Mouse (Mus musculus) testis, adult 2 months (tissue): ENCODE results near the gene Aprt. TPM values are rescaled to one million over a fixed set of nuclear protein-coding genes. Genes with fewer than 3 reads are reported as not detected.

Experiments used
- H3K27ac ChIP-seq: fragments of 200-500 bp; 2 replicates; pipeline ENCODE4 v1.5.1; 2012; ENCODE audit warnings: low read depth, low read length; ENCODE audit not compliant: control insufficient read depth, insufficient read depth
- H3K27me3 ChIP-seq: fragments of 200-500 bp; 2 replicates; pipeline ENCODE4 v1.6.1; 2012; ENCODE audit warnings: mild to moderate bottlenecking, low read length, moderate library complexity; ENCODE audit not compliant: control insufficient read depth, insufficient read depth
- H3K36me3 ChIP-seq: fragments of 200-500 bp; 2 replicates; pipeline ENCODE4 v1.6.1; 2012; ENCODE audit warnings: mild to moderate bottlenecking, low read length; ENCODE audit not compliant: control insufficient read depth, insufficient read depth
- H3K4me1 ChIP-seq: fragments of 200-500 bp; 2 replicates; pipeline ENCODE4 v1.6.1; 2012; ENCODE audit warnings: low read length; ENCODE audit not compliant: control insufficient read depth, insufficient read depth
- H3K4me3 ChIP-seq: fragments of 200-500 bp; 2 replicates; pipeline ENCODE4 v1.5.1; 2012; ENCODE audit warnings: low read depth, mild to moderate bottlenecking, low read length, moderate library complexity, mixed read lengths; ENCODE audit not compliant: control insufficient read depth
- CTCF ChIP-seq: fragments of 200-500 bp; IDR thresholded peaks from 2 replicates; pipeline ENCODE4 v1.5.1; 2012; ENCODE audit warnings: low read depth, mild to moderate bottlenecking, inconsistent platforms, low read length, moderate library complexity; ENCODE audit not compliant: control insufficient read depth, insufficient read depth, insufficient replicate concordance
- POLR2A ChIP-seq: fragments of 200-500 bp; IDR thresholded peaks from 2 replicates; pipeline ENCODE4 v1.6.1; 2012; ENCODE audit warnings: low read depth, mild to moderate bottlenecking, inconsistent platforms, low read length, moderate library complexity; ENCODE audit not compliant: control insufficient read depth
- polyA plus RNA-seq: library from polyadenylated mRNA; depleted of rRNA; stranded (reverse); fragments of >200 nt; gene quantifications from 2 replicates; pipeline ENCODE4 v1.2.3, GENCODE M21; 2012

Gene Aprt
- polyA plus RNA-seq, 1 experiment = 267 TPM

DNA sequence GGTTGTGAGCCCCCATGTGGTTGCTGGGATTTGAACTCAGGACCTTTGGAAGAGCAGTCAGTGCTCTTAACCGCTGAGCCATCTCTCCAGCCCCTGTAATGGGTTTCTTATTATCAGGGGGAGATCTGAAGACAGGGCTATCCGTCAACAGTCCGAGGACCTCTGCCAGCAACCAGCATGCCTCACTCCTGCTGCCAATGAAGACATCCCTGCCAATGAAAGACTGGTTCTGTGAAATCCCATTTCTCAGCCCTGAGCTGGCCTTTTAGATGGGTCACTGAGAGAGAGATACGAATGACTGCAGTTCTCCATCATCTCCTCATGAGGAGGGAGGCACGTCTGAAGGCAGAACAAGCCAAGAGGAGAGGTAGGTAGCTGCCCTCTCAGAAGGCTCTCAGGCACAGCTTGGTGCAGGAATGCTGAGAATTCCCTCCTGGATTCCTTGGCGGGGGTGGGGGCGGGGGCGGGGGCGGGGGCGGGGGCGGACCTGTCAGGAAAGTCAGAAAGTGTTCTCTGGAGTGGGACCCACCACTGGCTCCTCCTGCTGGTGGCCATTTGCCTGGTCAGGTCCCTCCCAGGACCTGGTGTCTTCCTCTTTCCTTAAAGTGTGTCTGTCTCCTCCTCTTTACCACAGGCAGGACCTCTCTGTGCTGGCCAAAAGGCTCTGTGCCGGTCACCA, 17.9 kb downstream of the Aprt start:
- Histone ChIP-seq H3K4me3 (no peak overlapping the region), H3K4me1 (peaks cover 16% of the 10 kb centered on the region), H3K36me3 (no peaks in the 10 kb centered on the region), H3K27me3 (no peaks in the 10 kb centered on the region), H3K27ac (no peak overlapping the region)
- TF ChIP-seq POLR2A (no peak), CTCF (no peak)

DNA sequence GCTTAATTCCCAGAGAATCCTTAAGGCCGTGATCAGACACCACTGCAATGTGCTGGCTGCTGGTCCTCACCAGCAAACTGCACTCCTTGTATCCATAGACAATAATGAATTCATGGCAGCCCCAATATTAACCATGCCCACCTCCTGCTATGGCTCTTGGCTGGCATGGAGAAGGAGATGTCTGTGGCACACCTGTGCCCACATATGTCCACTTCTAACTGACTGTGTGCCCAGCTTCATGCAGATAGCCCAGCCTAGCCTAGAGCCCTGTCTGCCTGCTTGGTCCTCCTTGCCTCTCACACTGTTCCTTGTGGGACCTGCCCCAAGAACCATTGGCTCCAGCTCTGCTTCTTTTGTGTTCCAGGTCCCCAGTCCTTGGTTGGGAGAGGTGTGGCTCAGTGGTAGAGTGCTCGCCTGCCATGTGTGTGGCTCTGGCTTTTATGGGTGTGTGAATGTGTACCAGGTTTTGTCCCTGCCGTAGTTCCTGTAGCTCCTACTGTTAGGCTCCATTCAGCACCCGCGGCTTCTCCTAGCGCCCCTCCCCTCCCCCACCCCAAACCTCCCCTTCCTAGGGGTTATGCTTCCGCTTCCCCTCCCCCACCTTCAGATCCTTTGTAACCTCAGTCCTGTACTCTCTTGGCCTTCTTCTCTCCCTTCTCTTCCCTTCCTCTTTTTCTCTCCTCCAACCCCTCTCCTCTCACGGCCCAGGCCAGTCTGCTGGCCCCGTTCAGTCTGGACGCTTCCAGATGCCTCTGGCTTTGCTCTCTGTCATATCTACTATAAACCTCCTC, 19.3 kb downstream of the Aprt start:
- H3K4me1 ChIP-seq = peaks cover 16% of the 10 kb centered on the region
- H3K36me3 ChIP-seq = no peaks in the 10 kb centered on the region
- H3K27ac ChIP-seq = no peak overlapping the region
- no peak overlapping the region for H3K4me3 ChIP-seq
- no peaks in the 10 kb centered on the region for H3K27me3 ChIP-seq
- no peak for TF ChIP-seq POLR2A
- TF ChIP-seq CTCF = no peak

DNA sequence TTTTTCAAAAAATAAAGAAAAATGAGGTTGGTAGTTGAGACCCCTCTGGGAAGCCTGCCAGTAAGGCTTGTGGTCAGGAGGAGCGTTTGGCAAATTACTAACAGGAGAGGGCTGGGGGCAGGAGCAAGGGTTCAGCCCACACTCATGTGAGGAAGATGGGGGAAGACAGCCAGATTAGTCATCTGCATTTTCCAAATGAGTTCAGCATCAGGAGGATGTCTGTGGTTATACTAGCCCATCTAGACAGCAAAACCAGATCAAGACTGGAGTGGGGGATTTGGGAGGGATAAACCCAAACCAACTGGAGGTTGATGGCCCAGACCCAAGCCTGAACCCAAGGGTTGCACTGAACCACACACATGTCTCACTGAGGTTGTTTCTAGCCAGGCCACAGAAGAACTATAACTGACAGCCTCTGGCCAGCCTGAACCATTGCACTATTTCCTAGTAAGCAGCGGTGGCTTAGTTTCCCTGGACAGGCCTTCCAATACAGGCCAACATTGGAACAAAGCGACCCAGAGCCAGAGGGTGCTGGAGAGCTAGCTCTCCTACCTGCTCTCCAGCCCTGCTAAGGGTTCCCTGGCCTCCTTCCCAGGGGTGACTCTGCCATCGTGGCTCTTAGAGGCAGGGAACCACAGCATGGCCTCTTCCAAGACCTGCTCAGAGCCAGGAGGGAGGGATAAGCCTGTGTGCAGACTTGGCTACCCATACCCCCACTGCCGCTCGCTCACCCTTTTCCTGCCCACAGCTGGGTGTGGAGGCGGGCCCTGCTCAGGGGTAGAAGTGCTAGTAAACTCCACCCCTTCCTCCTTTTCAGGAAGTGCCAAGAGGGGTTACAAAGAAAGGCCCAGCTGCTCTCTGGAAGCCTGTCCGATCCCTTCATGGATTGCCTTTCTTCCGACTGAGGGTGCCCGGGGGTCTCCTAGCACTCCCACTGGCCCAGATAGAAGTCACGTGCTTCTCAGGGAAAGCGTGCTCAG, 20.4 kb downstream of the Aprt start:
- H3K27ac ChIP-seq = no peak overlapping the region
- TF ChIP-seq POLR2A = no peak
- TF ChIP-seq CTCF = no peak
- H3K36me3 ChIP-seq = no peaks in the 10 kb centered on the region
- no peak overlapping the region for H3K4me3 ChIP-seq
- H3K4me1 ChIP-seq = peaks cover 23% of the 10 kb centered on the region
- H3K27me3 ChIP-seq = no peaks in the 10 kb centered on the region

DNA sequence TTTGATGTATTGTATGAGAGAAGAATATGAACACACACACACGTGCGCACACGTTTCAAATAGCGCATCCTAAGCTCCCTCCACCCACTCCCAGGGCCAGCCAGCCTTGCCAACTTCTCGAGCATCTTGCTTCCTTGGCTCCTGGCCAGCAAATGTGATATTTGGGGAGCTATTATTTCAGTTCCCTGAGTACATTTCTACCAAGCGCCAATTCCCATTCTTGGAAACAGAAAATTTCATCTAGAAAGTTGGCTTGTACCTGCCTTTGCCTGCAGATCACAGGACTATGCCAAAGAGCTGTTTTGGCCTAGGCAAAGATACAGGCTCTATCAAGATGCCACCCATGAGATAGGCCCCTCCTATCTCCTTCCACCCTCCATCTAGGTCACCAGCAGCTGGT, 21.9 kb downstream of the Aprt start:
- no peaks in the 10 kb centered on the region for H3K36me3 ChIP-seq
- H3K4me1 ChIP-seq = peaks cover 32% of the 10 kb centered on the region
- no peak overlapping the region for H3K4me3 ChIP-seq
- H3K27ac ChIP-seq = no peak overlapping the region
- TF ChIP-seq POLR2A (no peak), CTCF (no peak)
- no peaks in the 10 kb centered on the region for H3K27me3 ChIP-seq

DNA sequence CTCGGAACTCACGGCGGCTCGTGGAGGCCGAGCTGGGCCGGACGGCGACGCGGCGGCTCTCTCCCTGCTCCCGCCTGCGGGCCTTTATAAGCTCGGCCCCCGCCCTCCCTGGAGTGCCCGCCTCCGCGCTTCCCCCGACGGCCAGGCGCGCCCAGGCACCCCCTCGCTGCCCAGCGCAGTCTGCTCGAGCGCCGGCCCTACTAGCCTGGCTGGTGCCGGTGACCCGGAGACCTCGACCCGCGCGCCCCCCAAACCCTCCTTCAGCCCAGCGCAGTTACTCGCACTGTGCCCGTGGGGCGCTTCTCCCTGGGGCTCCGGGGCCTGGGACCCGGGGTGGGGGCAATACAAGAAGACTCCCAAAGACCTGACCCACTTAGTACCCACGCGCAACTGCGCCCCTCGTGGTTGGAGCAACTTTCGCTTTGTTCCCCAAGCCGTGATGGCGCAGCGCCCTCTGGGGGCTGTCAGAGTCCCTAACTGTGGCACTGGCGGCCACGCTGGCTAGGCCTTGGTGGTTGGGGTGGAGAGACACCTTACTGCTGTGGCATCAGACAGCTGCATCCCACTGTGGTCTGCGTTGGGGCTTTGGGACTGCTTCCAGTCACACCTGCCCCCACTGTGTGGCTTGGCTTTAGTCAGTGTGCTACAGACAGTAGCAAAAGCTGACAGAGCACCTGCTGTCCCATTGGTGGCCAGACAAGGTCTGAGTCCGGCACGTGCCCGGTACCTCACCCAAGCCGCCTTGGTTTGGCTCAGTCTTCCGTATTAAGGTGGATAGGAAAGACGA, 25.3 kb downstream of the Aprt start, which contains the start of gene Piezo1:
Gene Piezo1 (minus strand): TSS at position 65 of the 787 bp plus-strand sequence.
- H3K27me3 ChIP-seq = no peaks in the 10 kb centered on the region
- peak within 1 kb of the TSS; percentile 72 for H3K4me3 ChIP-seq
- no peak within 1 kb of the TSS for H3K27ac ChIP-seq
- TF ChIP-seq CTCF = peak; percentile 93
- TF ChIP-seq POLR2A = no peak; the same call in 1 of the 2 replicates
- no peaks in the 10 kb centered on the region for H3K36me3 ChIP-seq
- peaks cover 25% of the 10 kb centered on the region for H3K4me1 ChIP-seq

DNA sequence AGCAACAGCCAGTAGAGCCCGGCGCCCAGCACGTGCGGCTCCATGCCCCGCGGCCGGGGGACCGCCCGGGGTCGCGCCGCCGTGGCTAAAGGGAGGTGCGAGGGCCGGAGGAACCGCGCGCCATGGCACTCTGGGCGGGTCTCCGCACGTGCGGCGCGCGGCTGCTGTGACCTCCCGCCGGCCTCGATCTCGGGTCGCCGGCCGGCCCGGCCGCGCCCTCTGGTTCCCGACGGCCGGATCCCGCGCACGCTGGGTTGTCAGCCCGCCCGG, 25.8 kb downstream of the Aprt start:
- H3K27ac ChIP-seq = no peak overlapping the region
- TF ChIP-seq CTCF (no peak), POLR2A (no peak)
- H3K4me1 ChIP-seq = peaks cover 29% of the 10 kb centered on the region
- no peaks in the 10 kb centered on the region for H3K27me3 ChIP-seq
- H3K4me3 ChIP-seq = peak overlapping the region; percentile 72
- H3K36me3 ChIP-seq = no peaks in the 10 kb centered on the region
